Mouse (Mus musculus): ENCODE results near the gene Erg28. TPM values are rescaled to one million over a fixed set of nuclear protein-coding genes. Genes with fewer than 3 reads are reported as not detected.

The Erg28 gene
- 10 to 100 TPM; 77.3 to 83.7 TPM for total RNA-seq (2021)

DNA sequence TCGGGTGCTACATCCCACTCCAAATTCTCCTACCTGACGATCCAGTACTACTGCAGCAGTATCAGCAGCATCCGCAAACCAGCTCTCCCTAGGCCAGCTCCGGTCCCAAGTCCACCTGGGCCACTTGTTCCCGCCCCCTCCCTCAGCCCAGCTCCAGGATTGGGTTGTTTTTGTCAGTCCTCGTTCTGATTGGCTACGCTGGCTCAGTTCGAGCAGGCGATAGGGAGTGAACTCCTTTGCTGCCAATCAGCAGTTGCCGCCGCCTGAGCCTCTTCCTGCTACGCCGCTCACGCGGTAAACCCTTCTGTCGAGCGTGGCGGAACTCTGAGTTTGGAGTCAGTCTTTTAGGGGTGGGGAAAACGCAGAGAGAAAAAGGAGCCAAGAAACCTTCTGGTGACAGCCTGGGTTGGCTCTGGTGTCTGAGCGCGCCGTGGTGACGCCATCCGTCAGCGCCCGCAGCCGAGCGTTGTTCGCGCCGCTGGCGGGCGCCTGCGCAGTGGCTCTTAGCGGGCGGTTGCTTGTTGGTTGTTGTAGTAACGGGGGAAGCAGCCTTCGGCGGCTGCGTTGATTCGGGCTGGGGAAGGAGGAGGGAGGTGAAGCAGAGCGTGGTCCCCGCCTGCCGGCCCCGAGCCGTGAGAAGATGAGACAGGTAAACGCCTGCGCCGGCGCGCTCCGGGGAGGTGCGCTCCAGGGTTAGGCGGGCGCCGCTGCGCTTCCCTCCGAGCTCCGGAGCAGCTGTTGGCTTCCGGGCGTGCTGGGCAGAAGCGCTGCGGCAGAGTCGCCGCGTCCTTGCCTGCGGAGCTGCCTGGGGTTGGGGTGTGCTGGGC is at the start of gene Erg28, which contains the start of gene Ttll5:
TSS of gene Erg28 (minus strand) at position 113 of the 827 bp plus-strand sequence.
TSS of gene Ttll5 (plus strand) at position 222 of the 827 bp plus-strand sequence.
- intact Hi-C loops (cut with DNase I) = no loop called here
- DNase-seq = peak; percentile 96

DNA sequence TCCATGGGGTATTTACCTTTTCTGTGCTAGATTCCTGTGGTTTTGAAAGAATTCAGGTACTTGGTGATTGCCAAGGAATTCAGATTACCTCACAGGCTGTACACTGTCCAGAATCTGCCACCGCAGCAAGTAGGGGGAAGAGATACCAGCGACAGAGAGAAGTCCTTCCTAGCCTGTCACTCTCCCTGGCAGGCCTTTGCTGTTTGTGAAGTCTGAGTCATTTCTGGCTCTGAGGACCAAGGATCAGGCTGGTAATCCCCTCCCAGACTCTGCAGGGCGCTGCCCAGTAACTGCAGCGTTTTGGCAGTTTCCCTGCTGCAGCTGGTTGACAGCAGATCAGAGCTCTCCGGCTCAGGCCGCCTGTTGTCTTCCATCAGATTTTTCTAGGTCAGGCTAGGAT is 45.1 kb upstream of the Erg28 start:
- DNase-seq = peak; percentile 88
- intact Hi-C loops (cut with DNase I) = no loop called here

DNA sequence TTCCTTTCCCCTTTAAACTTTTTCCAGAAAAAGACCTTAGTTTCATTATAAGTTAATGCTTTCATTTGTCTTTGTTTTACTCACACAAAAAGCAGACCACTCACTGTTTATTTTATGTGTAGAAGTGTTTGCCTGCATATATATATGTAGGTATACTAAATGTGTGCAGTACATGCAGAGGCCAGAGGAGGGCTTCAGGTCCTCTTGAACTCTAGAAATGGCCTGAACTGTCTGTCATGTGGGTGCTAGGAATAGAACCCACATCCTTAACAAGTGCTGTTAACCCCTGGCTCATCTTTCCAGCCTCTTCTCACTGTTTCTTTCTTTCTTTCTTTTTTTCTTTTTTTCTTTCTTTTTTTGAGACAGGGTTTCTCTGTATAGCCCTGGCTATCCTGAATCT is 42.8 kb upstream of the Erg28 start:
- no peak for DNase-seq
- intact Hi-C loops (cut with DNase I) = no loop called here

DNA sequence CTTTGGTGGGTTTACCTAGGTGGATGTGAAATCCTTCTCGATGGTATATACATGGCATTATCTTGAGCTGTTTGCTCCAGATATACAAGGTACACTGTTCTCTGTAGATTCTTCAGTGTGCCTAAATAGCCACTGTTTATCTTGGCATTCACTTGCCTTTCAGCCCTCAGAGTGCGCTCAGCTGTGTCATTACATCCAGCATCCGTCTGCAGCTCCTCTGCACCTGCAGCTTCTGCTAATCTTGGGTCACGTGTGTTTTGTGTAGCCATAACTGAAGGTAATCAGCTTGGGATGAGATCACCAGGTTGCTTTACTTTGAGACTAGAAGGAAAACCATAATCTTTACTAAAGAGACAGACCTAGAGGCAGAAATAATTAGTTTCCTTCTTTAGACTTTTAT is 42.3 kb upstream of the Erg28 start:
- intact Hi-C loops (cut with DNase I) = no loop called here

DNA sequence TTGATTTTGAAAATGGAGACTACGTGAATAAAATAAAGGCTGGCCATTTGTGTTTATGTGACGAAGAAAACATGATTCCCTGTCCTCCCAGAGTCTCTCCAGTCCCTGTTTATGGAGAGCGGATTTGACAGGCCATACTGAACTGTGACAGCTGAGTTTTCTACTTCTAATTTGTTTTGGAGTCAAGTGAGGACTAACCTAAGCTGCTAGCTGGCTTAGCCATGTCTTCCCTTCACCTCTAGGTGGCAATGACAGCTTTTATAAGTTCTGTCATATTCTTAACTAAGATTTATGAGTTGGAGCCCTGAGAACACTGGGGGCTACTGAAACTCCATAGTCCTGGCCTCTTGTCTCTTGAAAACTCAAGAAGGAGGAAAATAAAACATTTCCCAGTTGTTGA is 41.2 kb upstream of the Erg28 start:
- DNase-seq = no peak
- intact Hi-C loops (cut with DNase I) = loop anchor here (2.0 kb wide), 1 partner anchor 213 kb away; the partner anchor contains the start of gene Tgfb3

More for the DNA sequence above, 42.3 kb upstream of the Erg28 start:
- no peak for DNase-seq

DNA sequence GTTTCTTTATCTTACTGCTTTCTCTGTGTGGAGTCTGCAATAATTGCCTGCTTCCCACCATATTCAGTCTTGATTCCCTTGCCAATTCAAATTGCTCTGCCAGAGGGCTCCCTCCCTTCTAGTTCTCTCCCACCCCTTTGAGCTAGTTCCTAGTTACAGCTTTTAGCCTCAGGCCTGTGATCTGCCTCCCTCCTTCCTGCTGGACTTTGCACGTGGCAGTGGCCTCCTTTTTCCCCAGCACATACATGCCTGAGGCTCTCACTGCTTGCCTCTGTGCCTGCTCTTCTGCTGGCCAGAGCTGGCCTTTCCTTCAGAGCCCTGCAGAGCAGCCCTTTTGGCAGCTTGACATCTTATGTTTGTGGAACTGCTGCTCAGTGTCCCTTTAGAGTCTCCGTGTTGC is 38.2 kb upstream of the Erg28 start:
- intact Hi-C loops (cut with DNase I) = no loop called here
- DNase-seq = peak; percentile 41

DNA sequence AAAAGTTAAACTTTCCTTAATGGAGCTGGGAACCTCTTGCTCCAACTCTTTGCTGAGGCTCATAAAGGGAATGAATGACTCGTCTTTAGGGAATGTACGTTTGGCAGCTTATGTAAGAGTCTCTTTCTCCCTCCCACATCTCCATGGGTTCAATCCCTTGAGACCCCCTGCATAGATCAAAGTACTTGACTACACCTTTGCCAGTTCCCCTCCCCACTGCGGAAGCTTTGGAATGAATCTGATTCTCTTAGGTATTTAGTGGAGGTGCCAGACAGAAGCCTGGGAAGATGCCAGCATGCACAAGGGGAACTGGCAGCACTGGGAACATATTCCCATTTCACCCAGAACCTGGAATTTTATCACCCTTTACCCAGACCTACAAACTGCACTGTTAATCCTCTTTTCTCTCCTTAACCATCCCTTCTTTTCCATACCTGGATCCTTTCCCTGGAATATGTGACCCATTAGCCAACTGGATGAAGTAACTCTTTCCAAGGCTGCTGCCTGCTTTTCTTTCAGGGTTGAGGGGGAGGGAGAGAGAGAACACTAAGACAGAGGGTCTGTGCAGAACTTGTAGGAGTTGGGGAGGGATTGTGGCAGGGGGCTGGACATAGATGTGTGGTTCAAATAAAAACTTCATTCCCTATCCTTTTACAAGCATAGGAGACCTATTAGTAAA is 35.3 kb upstream of the Erg28 start:
- no peak for DNase-seq
- intact Hi-C loops (cut with DNase I) = no loop called here

DNA sequence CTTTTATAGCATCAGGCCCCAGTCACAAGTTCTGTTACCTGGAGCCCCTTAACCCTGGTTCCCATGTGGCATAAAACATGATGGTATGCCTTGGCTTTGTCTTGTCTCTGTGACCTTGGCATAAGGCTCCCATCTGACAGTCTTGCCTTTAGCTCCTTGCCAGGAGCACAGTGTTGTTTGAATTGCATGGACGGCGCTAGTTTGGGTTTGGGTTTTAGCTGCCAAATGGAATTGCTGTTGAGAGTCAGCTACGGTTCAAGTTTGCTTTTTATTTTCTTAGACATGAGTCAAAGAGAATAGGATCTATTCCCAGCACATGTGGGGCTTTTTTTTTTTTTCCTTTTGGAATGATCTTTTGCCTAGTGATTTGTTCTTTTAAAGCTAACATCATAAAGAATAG is 34.8 kb upstream of the Erg28 start:
- DNase-seq = no peak
- intact Hi-C loops (cut with DNase I) = no loop called here

DNA sequence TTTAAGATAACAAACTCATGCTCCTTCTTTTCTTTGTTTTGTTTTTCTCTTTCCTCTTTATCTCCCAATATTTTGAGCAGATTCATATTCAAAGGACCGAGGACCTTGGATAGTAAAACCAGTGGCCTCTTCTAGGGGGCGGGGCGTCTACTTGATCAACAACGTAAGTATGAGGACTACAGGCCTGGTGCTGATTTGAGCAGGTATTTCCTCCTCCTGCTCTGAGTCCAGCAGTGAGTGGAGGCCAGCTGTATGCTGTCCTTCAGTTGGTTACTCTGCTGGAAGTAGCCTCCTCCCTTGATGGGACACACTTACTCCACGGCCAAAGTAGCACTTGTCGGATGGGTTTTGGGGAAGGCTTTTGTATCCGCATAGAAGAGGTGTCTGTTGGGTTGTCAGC is 33.0 kb upstream of the Erg28 start:
- no peak for DNase-seq
- intact Hi-C loops (cut with DNase I) = no loop called here

DNA sequence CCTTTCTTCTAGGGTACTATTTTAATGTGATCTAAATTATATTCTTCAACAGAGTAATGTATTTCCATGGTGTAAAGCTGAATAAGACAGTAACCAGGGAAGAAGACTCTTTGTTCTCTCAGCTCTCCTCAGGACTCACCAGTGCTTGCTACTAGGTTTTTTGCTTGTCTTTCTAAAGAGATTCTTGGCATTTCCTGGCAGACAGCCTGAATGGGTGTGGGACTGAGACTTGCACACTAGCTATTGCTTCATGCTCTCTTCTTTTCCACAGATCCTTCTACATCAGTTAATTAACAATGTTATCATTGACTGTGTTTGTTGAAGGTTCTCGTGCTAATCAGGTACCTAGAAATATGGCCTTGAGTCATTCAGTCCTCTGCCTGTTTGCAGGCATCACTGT is 29.9 kb upstream of the Erg28 start:
- intact Hi-C loops (cut with DNase I) = no loop called here
- DNase-seq = no peak

DNA sequence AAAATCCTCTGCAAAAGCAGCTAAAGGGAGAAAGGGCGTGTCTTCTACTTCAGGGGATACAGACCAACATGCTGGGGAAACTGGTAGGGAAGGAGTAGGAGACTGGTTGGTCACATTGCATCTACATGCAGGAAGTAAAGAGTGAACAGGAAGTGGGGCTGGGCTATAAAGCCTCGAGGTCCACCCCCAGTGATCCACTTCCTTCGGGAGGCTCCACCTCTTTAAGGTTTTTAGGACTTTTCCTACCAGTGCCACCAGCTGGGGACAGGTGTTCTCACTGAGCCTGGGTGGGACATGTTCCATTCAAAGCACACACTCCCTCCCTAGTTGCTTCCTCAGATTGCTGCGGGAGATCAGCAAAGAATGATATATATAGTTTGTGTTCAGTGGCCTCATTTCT is 29.5 kb upstream of the Erg28 start:
- intact Hi-C loops (cut with DNase I) = no loop called here
- DNase-seq = no peak

DNA sequence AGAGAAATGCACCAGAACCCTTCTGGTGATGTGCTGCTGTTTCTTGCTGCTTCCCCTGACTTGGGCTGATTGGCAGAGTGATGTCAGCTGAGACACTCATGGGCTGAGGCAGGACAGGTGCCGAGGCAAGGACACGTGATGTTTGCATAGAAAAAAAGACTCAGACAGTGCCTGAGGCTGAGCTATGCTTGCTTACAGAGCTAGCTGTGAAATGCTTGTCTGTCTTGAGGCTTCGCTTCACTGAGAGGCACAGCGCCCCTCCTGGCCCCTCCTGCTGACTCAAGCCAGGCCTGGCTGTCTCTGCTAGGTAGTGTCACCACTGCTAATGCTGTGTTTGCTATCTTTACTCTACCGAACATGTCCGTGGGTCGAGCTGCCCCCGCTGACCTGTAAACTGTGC is 26.3 kb upstream of the Erg28 start:
- intact Hi-C loops (cut with DNase I) = no loop called here
- no peak for DNase-seq

DNA sequence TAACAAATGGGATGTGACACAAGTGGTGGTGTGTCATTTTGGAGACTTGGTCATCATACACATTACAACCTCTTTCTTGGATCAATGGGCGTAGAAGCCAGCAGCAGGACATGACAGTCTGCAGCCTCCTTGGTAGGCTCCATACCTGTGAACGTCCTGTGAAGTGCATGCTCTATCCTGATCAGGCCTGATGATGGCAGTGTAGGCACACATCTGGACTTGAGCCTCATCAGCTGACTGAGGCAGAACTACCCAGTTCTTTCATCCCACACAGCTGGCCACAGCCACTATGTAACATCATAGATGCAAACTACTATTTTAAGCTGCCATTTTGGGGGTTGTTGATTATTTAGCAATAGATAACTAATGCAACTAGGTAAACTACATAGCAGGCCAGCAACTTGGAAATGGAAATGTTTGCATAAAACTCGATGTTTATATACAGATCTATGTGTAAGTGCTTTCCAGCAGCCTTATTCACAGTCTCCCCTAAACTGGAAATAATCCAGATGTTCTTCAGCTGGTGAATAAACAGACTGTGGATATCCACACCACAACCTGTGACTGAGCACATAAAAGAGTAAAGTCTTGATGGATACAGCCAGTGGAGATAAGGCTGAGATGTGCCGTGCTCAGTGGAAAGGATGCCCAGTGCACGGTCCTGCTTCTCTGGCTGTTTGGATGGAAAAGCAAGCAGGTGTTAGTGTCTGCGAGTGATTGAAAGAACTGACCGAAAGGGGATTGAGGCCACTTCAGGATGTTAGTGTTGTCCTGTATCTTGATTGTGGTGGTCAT is 24.0 kb upstream of the Erg28 start:
- intact Hi-C loops (cut with DNase I) = no loop called here
- DNase-seq = no peak

DNA sequence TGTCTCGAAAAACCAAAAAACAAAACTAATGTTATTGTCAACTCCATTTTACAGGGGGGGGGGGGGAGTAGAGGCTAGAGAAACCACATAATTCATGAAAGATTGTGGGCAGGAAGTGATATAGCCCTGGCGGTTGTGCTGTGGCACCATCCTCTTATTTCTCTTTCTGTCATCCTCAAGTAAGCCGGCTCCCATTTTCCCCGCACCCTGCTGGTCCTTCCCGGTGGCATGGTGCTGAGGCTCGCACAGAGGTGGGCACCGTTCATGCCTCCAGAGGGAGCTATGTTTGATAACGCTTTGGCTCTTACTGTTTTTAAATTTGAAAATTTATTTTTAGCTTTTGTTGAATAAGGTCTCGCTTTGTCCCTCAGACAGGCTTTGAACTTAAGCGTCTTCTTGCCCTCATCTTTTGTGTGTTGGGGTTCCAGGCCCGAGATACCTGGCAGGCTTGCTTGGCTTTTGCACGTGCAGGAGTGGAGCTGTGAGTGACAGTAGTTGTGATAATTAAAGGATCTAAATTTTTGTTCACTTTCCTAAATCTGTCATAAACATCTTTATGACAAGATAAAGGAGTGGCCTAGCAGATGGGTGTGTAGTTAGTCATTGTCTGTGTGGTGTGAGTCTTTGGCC is 15.1 kb upstream of the Erg28 start:
- intact Hi-C loops (cut with DNase I) = no loop called here
- DNase-seq = no peak

DNA sequence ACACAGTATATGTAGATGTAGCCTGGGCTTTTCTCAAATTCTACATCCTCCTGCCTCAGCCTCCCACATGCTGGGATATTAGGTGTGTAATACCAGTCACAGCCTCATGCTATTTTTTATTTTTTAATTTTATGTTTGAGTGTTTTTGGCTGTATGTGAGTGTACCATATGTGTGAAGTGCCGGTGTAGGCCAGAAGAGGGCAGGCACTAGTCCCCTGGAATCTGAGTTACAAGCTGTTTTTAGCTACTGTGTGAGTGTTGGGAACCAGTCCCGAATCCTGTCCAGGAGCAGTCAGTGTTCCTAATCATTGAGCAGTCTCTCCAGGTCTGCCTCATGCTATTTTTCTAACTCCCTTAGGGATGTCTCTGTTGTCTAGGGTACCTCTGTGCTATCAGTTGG is 13.4 kb upstream of the Erg28 start:
- DNase-seq = no peak
- intact Hi-C loops (cut with DNase I) = no loop called here

DNA sequence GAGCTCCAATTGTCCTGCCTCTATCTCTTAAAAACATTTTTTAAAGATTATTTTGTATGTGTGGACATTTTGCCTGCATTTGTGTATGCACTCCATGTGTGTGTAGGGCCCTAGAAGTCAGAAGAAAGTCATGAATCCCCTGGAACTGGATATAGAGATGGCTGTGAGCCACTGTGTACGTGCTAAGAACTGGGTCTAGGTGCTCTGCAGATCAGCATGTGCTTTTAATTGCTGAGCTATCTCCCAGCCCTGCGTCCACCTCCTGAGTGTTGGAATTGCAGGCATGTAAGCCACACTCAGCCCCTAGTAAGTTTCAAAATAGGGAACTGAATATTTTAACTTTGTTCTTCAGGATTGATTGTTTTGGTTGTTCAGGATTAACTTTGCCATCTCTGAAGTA is 10.2 kb upstream of the Erg28 start:
- intact Hi-C loops (cut with DNase I) = no loop called here
- no peak for DNase-seq

DNA sequence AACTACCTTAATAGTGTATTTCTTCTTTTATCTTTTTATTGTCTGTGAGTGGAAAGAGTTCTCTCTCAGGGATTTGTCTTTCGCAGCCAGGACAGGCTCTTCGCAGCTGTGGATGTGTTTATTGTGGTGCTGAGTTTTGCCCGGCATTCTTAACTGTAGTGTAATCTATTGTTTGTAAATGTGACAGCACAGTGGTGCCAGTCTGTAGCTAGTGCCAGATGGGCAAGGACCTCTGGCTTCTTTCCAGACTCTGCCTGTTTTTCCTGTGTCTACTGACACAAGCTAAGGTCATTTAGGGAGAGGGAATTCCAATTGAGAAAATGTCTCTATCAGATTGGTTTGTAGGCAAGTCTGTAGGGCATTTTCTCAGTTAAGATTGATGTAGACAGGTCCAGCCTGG is 6.3 kb upstream of the Erg28 start:
- DNase-seq = peak; percentile 23
- intact Hi-C loops (cut with DNase I) = no loop called here

DNA sequence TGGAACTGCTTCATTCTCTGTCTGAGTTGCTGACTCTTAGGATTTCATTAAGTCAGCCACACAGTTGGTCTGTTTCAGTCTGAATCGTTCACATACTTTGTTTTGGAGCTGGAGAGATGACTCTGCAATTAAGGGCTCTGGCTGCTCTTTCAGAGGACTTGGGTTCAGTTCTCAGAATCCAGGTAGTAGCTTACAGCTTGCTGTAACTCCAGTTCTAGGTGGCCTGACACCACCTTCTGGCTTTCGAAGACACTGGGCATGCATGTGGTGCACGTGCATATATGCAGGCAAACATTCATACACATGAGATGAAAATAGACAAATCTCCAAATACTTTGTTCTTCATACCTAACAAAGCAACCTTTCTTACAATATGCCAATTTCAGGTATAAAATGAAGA is 5.5 kb upstream of the Erg28 start:
- intact Hi-C loops (cut with DNase I) = no loop called here
- no peak for DNase-seq

DNA sequence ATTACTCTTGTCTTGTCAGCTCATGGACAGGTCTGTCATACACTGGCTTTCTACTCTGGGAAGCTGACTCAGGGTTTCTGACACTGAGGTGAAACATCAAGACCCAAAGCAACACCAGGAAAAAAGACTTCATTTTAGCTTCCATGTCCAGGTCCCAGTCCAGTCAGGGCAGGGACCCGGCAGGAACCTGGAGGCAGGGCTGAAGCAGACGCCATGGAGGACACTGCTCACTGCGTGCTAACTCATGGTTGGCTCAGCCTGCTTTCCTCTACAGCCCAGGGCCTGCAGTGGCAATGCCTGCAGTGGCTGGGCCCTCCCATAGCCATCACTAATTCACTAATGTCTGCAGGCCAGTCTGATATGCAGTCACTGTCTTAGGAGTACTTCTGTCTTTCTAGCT is 4.5 kb upstream of the Erg28 start:
- intact Hi-C loops (cut with DNase I) = no loop called here
- DNase-seq = no peak

DNA sequence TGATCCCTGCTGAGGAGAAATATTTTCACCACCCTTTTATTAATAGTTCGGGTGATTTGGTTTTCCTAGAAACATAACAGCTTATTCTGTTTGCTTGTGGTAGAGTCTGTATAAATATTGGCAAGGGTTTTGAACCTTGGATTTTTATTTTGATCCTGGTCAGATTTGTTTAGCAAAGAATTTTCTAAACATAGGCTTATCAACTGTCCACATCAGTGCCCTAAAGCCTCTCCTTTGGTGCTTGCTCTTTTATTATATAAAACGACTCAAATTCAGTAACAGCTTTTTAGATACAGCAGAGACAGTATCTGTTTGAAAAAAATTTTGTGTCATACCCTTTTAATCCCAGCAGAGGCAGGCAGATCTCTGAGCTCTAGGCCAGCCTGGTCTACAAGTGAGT is 1.5 kb upstream of the Erg28 start:
- no peak for DNase-seq
- intact Hi-C loops (cut with DNase I) = no loop called here

DNA sequence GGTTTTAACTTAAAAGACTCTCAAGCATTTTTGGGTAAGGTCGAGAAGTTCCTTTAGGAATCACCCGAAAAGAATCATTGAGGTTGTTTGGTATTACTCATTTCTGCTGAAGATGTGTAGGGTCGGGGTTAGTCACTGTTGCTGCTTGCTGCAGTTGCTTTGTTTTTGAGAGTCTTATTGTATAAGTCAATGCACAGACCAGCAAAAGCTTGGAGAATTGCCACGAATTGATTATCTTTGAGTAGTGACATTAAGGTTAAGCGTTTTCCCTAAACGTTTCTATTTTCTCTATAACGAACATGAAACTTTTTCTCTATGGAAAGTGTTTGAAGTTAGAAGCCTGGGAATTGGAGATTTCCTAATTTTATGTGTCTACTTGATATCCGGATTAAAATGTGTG is 1.0 kb upstream of the Erg28 start:
- intact Hi-C loops (cut with DNase I) = no loop called here
- no peak for DNase-seq
